Mouse (Mus musculus) heart, embryonic 11.5 days (tissue): ENCODE results near the gene Il7r. TPM values are rescaled to one million over a fixed set of nuclear protein-coding genes. Genes with fewer than 3 reads are reported as not detected.

Experiments
- ATAC-seq: fragments of 200-750 bp; cut with Nextera tagmentation; replicated peaks from 2 replicates; pipeline ENCODE4 v1.8.0; 2017; ENCODE audit warnings: moderate library complexity; ENCODE audit not compliant: insufficient number of reproducible peaks, low FRiP score, low TSS enrichment
- H3K27ac ChIP-seq: fragments of 300-500 bp; sonication (generic); 2 replicates; pipeline ENCODE4 v1.5.1; 2014; ENCODE audit warnings: mild to moderate bottlenecking, low read depth, low read length
- H3K27me3 ChIP-seq: fragments of 300-500 bp; sonication (generic); 2 replicates; pipeline ENCODE4 v1.6.1; 2014; ENCODE audit warnings: mild to moderate bottlenecking, low read length, mixed read lengths; ENCODE audit not compliant: control insufficient read depth, insufficient read depth
- H3K36me3 ChIP-seq: fragments of 300-500 bp; sonication (generic); 2 replicates; pipeline ENCODE4 v1.6.1; 2014; ENCODE audit warnings: mild to moderate bottlenecking, low read length, moderate library complexity, mixed read lengths; ENCODE audit not compliant: control insufficient read depth, insufficient read depth
- H3K4me1 ChIP-seq: fragments of 300-500 bp; sonication (generic); 2 replicates; pipeline ENCODE4 v1.6.1; 2014; ENCODE audit warnings: low read length; ENCODE audit not compliant: control insufficient read depth, insufficient read depth
- H3K4me2 ChIP-seq: fragments of 300-500 bp; sonication (generic); 2 replicates; pipeline ENCODE4 v1.6.1; 2014; ENCODE audit warnings: mild to moderate bottlenecking, moderate library complexity
- H3K4me3 ChIP-seq: fragments of 300-500 bp; sonication (generic); 2 replicates; pipeline ENCODE4 v1.5.1; 2014; ENCODE audit warnings: low read depth, low read length
- H3K9ac ChIP-seq: fragments of 300-500 bp; sonication (generic); 2 replicates; pipeline ENCODE4 v1.6.1; 2014; ENCODE audit warnings: mild to moderate bottlenecking, low read depth, low read length, moderate library complexity
- H3K9me3 ChIP-seq: fragments of 300-500 bp; sonication (generic); replicated peaks from 2 replicates; pipeline ENCODE4 v1.6.1; 2016; ENCODE audit warnings: low read length; ENCODE audit not compliant: control insufficient read depth
- WGBS: fragments of 180-500 bp; shearing (Covaris S2); extraction: QIAGEN DNeasy Blood & Tissue Kit; methylation state at CpG from one replicate; pipeline ENCODE4 v1.1.7; 2014; ENCODE audit not compliant: insufficient replicate concordance; 5-methylcytosine and 5-hydroxymethylcytosine counted together
- polyA plus RNA-seq: library from polyadenylated mRNA; unstranded; fragments of >200 nt; fragmentation: Nextera tagmentation; extraction: Ambion mirVana; gene quantifications from 2 replicates; pipeline ENCODE4 v1.2.1, GENCODE M21; 2014

Gene Il7r
- polyA plus RNA-seq, 1 experiment from 2014 or later, result 0.16 TPM

GRCm38 (mm10) chr15:9523059-9523458, 6.9 kb downstream of the Il7r start:
- no peaks in the 10 kb centered on the region for H3K27me3 ChIP-seq
- no peak for ATAC-seq
- H3K27ac ChIP-seq, result peak overlapping the region; percentile 23; the same call in 1 of the 2 replicates
- H3K4me1 ChIP-seq, result no peaks in the 10 kb centered on the region
- H3K4me2 ChIP-seq, result no peak overlapping the region
- no peaks in the 10 kb centered on the region for H3K36me3 ChIP-seq
- no peak overlapping the region for H3K9ac ChIP-seq
- 78% methylated on average over 3 of the region's 3 CpGs for WGBS
- H3K9me3 ChIP-seq, result no peaks in the 10 kb centered on the region
- no peak overlapping the region for H3K4me3 ChIP-seq

DNA sequence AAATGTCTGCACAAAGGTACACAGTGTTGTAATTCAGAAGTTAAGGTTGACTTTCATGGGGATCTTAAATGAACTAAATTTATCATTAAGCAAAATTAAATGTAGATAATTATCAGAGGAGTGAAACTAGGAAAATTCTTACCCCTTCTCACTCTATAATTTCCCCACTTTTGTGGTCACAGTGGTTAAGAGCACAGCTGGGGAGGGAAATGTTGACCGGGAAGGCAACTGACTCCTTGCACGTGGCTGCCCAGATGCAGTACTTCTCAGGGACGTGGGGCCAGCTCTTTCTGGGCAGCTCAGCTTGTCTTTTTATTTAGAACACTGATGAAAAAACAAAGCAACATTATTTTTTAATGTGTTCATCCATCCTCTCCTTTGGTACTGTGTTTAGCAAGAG, 37.9 kb downstream of the Il7r start:
- H3K4me1 ChIP-seq, result no peaks in the 10 kb centered on the region
- H3K4me2 ChIP-seq, result no peak overlapping the region
- H3K27me3 ChIP-seq, result no peaks in the 10 kb centered on the region
- 67% methylated on average over 3 of the region's 3 CpGs for WGBS
- H3K9ac ChIP-seq, result no peak overlapping the region
- H3K4me3 ChIP-seq, result no peak overlapping the region
- no peak overlapping the region for H3K27ac ChIP-seq
- no peak for ATAC-seq
- H3K9me3 ChIP-seq, result no peaks in the 10 kb centered on the region
- H3K36me3 ChIP-seq, result no peaks in the 10 kb centered on the region

GRCm38 (mm10) chr15:9489417-9490118, 40.4 kb downstream of the Il7r start:
- Histone ChIP-seq H3K36me3 (no peaks in the 10 kb centered on the region), H3K4me1 (no peaks in the 10 kb centered on the region), H3K27me3 (no peaks in the 10 kb centered on the region), H3K27ac (no peak overlapping the region), H3K9me3 (no peaks in the 10 kb centered on the region), H3K9ac (no peak overlapping the region), H3K4me2 (no peak overlapping the region), H3K4me3 (no peak overlapping the region)
- WGBS, result 84% methylated on average over 2 of the region's 2 CpGs
- ATAC-seq, result peak; percentile 67

- Histone ChIP-seq H3K27ac (no peak overlapping the region), H3K4me2 (no peak overlapping the region), H3K36me3 (no peaks in the 10 kb centered on the region), H3K4me3 (no peak overlapping the region), H3K4me1 (no peaks in the 10 kb centered on the region), H3K9ac (no peak overlapping the region), H3K27me3 (no peaks in the 10 kb centered on the region), H3K9me3 (no peaks in the 10 kb centered on the region)
- ATAC-seq, result no peak
- 71% methylated on average over 1 of the region's 1 CpGs for WGBS
Measured at GRCm38 (mm10) chr15:9473188-9473587, 56.8 kb downstream of the Il7r start.

DNA sequence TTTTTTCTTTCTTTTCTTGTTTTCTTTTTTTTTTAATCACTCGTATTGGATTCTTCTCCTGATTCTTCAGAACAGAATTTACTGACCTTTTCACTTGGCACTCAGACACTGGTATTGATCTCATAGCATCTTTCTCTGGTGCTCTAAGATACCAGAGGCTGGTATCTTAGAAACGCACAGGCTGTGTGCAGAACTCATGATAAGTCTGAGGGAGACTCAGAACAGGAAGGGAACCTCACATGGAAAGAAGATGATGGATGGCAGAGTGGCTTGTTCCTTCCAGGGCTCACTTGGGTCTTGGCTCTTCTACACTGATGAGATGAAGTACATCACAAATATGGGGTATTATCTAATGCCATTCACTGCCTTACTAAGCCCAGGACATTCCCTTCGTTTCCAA, 57.4 kb downstream of the Il7r start:
- H3K9ac ChIP-seq, result no peak overlapping the region
- 38% methylated on average over 3 of the region's 3 CpGs for WGBS
- no peaks in the 10 kb centered on the region for H3K36me3 ChIP-seq
- no peak overlapping the region for H3K27ac ChIP-seq
- H3K4me2 ChIP-seq, result no peak overlapping the region
- no peak overlapping the region for H3K4me3 ChIP-seq
- ATAC-seq, result no peak; the same call in 1 of the 2 replicates
- H3K9me3 ChIP-seq, result no peaks in the 10 kb centered on the region
- no peaks in the 10 kb centered on the region for H3K4me1 ChIP-seq
- no peaks in the 10 kb centered on the region for H3K27me3 ChIP-seq

- Histone ChIP-seq H3K4me1 (no peaks in the 10 kb centered on the region), H3K4me2 (no peak overlapping the region), H3K9ac (no peak overlapping the region), H3K27ac (no peak overlapping the region), H3K36me3 (no peaks in the 10 kb centered on the region), H3K4me3 (no peak overlapping the region), H3K27me3 (no peaks in the 10 kb centered on the region), H3K9me3 (no peaks in the 10 kb centered on the region)
- 44% methylated on average over 3 of the region's 3 CpGs for WGBS
- no peak for ATAC-seq
Measured at GRCm38 (mm10) chr15:9472167-9472566, 57.8 kb downstream of the Il7r start.

GRCm38 (mm10) chr15:9471053-9471685, 58.8 kb downstream of the Il7r start:
- Histone ChIP-seq H3K4me1 (no peaks in the 10 kb centered on the region), H3K4me2 (no peak overlapping the region), H3K27me3 (no peaks in the 10 kb centered on the region), H3K9me3 (no peaks in the 10 kb centered on the region), H3K27ac (no peak overlapping the region), H3K4me3 (no peak overlapping the region), H3K9ac (no peak overlapping the region), H3K36me3 (no peaks in the 10 kb centered on the region)
- 79% methylated on average over 4 of the region's 4 CpGs for WGBS
- no peak for ATAC-seq

DNA sequence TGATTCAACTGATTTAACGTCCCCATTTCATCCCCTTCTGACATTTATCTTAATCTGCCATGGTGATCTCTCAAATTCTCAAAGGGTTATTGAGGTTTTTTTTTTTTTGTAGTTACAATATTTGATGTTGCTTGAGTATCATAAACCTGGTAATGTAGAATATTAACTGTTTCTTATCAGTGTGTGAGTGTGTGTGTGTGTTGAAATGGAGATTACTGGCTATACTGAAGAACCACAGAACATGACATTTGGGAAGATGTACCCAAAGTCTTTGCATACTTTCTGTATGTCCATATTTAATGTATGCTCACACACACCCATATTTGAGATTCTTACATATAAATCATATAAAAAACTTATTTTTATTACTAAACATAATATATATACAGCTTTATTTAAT, 65.9 kb downstream of the Il7r start:
- Histone ChIP-seq H3K4me1 (peaks cover 6% of the 10 kb centered on the region; the same call in 1 of the 2 replicates), H3K27ac (no peak overlapping the region; the same call in 1 of the 2 replicates), H3K9ac (no peak overlapping the region), H3K9me3 (no peaks in the 10 kb centered on the region), H3K36me3 (no peaks in the 10 kb centered on the region), H3K27me3 (no peaks in the 10 kb centered on the region), H3K4me2 (peak overlapping the region; percentile 38; the same call in 1 of the 2 replicates), H3K4me3 (no peak overlapping the region)
- 18% methylated on average over 1 of the region's 1 CpGs for WGBS
- ATAC-seq, result no peak
